Mouse (Mus musculus): ENCODE results near the gene Adamts13. TPM values are rescaled to one million over a fixed set of nuclear protein-coding genes. Genes with fewer than 3 reads are reported as not detected.

Gene Adamts13
- total RNA-seq, 2 experiments from 2014 or later = not detected

DNA sequence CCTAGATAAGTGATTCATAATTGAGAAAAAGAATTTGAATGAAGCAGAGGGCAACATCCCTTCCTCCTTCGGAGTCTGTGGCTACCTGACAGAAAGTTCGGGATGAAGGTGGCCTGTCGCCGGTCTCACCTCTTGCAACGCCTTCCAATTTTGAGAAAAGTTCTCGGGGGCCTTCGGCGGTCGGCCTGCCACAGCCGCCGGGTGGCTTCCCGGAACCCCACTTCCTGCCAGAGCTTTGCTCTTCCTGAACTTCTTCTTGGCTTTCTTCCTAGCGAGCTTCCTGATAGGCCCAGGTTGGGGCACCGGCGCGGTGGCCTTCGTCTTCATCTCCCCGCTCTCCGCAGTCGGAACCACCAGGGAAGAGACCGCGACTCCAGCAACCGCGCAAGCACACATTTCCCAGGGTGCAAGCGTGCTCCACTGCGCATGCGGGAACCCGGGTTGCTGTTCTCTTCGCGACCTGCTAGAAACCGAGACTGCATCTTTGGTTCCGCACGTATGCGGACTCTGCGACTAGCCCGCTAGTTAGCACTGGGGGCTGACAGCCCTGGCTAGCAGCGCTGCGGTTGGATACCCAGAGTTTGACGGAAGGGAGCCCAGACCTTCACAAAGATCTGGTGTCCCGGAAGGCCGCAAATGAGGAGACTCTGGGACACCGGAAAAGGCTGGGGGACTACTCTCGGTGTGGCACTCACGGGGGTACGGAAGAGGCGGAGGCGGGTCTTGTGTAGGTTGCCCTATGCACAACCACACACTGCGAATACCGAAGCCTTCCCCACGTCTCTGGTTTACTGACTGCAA is 9.1 kb upstream of the Adamts13 start, which contains the start of gene Rexo4:
Gene Rexo4, minus strand, starts transcription at position 464 of the 801 bp plus-strand sequence.
- intact Hi-C loops (cut with DNase I; ENCODE audit: low total_unique reads) = no loop called here
- peak; percentile 94 for DNase-seq

DNA sequence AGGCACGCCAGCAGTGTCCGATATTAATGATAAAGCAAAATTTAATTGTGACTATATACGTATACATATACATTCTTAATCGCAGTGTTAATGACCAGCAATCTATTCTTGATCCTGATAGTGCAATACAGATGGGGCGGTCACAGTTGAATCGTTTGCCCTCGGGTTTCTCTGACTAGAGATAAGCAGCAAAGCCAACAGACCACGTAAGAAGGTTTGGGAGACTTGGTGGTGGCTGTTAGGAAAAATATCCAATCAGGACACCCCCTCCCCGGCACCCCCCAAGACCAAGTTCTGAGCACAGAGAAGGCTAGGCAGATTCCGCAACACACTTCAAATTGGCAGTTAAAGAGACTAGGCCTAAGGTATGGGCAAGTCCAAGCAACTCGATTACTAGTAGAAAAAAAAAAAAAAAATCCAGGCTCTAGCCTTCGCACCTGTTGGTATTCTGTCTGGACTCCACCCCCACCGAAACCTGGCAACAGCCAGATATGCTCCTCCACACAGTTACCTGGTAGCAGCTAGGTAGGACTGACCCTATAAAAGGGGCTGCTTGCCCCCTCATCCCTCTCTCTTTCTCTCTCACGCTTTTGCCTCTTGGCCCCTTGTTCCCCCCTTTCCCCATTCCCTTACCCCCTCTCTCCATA is 8.4 kb upstream of the Adamts13 start:
- intact Hi-C loops (cut with DNase I; ENCODE audit: low total_unique reads) = no loop called here
- no peak for DNase-seq

DNA sequence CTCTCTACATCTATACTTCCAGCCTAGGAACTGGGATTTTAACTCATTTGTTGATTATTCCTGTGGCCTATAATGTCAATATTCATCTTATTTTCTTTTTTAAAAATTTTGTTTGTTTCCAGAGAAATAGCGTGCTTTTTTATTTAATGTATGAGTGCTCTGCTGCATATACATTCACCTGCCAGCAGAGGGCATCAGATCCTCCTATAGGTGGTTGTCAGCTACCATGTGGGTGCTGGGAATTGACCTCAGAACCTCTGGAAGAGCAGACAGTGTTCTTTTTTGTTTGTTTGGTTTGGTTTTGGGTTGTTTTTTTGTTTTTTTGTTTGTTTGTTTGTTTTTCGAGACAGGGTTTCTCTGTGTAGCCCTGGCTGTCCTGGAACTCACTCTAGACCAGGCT is 6.0 kb upstream of the Adamts13 start:
- intact Hi-C loops (cut with DNase I; ENCODE audit: low total_unique reads) = no loop called here
- DNase-seq = no peak

DNA sequence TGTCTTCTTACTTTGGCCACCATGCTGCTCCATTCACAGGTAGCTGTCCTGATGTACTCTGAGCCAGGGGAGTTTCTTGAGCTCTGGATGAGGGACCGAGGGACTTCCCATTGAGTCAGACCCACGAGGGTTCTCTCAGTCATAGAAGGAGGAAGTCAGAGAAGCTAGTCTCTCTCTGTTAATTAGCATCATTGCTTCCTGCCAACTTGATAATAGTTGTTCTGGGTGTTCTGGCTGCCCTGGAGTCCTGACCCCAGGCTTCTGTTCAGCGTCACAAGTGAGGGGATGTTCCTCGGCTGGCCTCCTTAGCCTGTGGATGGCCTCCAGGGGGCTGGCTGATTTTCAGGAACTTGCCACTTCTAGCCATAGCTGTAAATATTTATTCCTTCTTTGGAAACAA is 744 bp downstream of the Adamts13 start:
- DNase-seq = no peak
- intact Hi-C loops (cut with DNase I; ENCODE audit: low total_unique reads) = no loop called here

DNA sequence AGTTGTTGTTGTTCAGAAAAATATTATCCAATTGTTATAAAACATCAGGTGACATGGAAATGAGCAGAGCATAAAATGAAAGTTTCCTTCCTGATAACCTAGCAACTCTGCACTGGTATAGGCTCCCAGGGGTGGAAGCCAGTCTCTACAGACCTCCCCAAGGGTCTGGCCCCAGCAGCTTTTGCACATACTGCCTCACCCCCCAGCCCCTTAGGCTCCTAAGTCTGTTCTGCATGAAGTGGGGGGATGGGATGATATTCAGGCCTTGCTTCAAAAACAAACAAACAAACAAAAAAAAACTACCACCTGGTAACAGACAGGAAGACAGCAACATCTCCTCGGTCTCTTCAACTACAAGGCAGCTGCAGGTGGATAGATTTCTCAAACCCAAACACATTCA is 7.1 kb downstream of the Adamts13 start:
- intact Hi-C loops (cut with DNase I; ENCODE audit: low total_unique reads) = no loop called here
- DNase-seq = no peak

DNA sequence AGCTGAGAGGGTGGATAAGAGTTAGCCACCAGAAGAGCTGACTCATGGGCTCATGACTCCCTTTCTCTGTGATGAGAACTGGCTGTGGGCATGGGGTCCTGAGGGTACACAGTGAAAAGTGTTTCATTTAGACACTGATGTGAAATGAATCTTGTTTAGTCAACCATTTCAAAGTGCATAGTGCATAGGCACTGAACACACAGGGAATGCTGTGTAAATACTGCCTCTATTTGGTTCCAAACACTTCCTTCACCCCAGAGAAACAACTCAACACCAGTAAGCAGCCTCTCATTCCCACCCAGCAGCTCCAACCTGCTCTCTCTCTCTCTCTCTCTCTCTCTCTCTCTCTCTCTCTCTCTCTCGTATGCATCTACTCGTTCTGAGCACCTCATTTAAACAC is 11.0 kb downstream of the Adamts13 start:
- DNase-seq = no peak
- intact Hi-C loops (cut with DNase I; ENCODE audit: low total_unique reads) = no loop called here

DNA sequence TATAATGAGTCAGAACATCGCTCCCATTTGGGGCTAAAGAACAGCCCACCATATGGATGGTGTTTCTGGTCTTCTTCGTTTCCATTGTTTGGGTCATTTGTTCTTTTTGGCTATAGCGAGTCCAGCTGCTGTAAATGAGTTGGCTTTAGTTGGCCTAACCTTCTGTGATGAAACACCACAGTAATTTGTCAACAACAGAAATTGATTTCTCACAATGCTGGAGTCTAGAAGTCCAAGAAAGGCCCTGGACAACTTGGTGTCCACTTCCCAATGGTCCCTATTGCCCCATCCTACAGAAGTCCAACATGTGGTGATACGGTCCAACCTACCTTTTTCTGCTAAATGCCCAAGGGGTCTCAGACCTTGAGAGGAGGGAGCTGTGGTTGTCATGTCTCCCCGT is 11.4 kb downstream of the Adamts13 start:
- intact Hi-C loops (cut with DNase I; ENCODE audit: low total_unique reads) = no loop called here
- DNase-seq = no peak

DNA sequence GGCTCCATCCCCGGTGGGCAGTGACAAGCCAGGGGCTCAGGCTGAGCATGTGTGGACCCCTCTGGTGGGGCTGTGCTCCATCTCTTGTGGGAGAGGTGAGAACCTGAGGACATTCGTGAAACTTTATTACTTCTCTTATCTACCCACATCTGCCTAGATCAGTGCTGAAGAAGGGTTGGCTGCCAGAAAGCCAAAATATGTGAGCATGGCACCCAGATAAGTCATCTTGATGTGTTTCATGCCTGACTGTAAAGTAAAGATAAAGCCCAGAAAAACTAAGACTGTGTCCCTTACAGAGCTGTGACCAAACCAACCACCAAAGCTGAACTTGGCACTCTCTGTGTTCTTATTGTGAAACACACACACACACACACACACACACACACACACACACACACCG is 20.7 kb downstream of the Adamts13 start:
- intact Hi-C loops (cut with DNase I; ENCODE audit: low total_unique reads) = no loop called here
- no peak for DNase-seq

DNA sequence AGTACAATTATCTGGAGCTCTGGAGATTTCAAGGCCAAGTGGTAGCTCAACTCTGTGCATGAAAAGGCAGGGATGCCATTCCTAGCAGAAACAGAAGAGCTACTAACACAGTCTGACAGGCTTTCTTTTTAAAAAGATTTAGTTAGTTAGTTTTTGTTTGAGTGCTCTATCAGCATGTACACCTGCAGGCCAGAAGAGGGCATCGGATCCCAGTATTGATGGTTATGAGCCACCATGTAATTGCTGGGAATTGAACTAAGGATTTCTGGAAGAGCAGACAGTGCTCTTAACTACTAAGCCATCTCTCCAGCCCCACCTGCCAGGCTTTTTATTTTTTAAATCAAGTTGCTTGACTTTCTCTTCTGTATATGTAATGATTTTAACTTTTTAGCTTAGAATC is 24.3 kb downstream of the Adamts13 start:
- no peak for DNase-seq

DNA sequence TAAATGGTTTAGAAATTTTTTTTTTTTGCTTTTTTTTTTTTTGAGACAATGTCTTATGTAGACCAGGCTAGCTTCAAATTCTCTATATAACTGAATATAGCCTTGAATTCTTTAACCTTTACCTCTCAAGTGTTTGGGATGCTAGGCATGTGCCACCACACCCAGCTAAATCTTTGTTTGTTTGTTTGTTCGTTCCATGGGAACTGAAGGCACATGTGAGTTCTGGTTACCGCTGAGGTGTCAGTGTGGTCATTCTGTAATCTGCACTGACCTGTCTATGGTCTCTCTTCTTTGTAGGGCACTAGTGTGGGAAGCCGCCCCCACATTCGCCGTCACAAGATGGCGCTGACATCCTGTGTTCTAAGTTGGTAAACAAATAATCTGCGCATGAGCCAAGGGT is 24.8 kb downstream of the Adamts13 start:
- intact Hi-C loops (cut with DNase I; ENCODE audit: low total_unique reads) = no loop called here
- DNase-seq = no peak

More for the DNA sequence above, 24.3 kb downstream of the Adamts13 start:
- intact Hi-C loops (cut with DNase I; ENCODE audit: low total_unique reads) = no loop called here

DNA sequence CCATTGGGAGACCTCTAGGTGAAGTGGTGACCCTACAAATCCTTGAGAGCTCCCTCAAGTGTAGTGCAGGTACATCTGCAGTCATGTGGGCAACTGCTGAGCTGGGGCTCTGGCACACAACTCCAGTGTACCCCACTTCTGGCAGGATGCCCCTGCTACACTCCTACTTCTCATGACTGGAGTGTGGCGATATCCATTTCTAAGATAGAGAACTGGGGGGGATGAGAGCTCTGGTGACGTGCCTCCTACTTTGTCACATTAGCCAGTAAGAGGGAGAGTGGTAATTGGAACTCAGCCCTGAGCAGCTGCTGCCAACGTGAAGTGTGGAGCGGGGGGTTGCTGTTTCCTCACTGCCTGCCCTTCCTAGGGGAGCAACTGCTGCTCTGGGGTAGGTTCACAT is 33.0 kb downstream of the Adamts13 start:
- intact Hi-C loops (cut with DNase I; ENCODE audit: low total_unique reads) = no loop called here

DNA sequence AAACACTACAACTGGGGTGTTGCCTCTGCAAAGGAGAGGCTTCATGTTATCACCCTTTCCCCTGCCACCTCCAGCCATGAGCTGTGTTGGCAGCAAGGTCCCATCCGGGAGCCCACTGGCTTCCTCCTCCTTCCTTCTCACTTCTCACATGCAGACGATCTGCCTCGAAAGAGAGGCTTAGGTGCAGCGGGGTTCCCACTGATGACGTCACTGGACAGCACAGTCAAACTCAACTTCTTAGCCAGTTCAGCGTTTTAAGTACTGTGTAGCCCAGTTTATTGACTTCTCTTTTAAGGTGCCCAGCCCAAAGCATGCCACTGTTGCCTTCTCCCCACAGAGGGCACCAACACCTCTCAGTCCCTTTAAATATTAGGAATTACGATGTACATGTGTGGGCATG is 34.5 kb downstream of the Adamts13 start:
- no peak for DNase-seq
- intact Hi-C loops (cut with DNase I; ENCODE audit: low total_unique reads) = no loop called here

More for the DNA sequence above, 33.0 kb downstream of the Adamts13 start:
- no peak for DNase-seq

DNA sequence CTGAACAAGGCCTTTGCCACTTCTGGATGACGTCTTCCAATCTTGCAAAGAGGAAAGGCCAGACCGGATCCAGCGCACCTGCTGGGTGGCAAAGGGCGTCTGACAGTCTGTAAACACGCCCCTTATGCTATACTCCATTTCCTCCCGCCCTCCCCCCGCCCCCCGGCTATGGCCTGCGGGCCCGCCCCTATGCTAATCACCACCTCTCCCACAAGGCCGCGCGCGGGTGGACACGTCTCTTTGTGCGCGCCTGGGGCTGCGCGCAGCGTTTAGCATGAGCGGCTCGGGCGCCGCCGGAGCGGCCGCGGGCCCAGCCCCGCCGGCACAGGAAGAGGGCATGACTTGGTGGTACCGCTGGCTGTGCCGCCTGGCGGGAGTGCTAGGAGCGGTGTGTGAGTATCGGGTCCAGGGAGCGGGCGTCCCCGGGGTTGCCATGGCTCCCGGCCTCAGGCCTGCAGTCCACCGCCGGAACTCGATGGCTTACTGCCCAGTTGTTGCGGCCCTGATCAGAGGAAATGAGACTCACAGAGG is 36.6 kb downstream of the Adamts13 start, which contains the start of gene Cacfd1:
Gene Cacfd1, plus strand, starts transcription at position 213 of the 531 bp plus-strand sequence.
- intact Hi-C loops (cut with DNase I; ENCODE audit: low total_unique reads) = loop anchor here (10.0 kb wide), 1 partner anchor 75 kb away; the partner anchor contains the start of genes Stkld1 and Surf4
- peak; percentile 87 for DNase-seq

DNA sequence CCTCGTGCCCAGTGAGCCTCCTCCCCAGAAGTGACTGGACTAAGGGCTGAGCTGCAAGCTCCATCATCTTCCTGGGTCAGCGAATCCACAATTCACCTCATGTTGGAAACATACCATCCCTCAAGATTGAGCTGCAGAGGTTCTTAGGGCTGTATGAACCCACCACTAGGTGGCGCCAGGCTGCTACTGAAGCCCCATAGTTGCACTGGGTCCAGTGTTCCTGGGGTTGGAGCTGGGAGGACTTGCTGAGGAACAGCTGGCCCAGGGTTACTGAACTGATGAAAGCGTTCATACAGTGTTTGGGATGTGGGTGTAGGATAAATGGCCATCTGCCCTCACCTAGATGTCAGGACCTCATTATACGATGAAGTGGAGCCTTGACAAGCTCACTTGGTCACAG is 44.6 kb downstream of the Adamts13 start:
- DNase-seq = peak; percentile 78
- intact Hi-C loops (cut with DNase I; ENCODE audit: low total_unique reads) = loop anchor here (10.0 kb wide), 1 partner anchor 83 kb away; the partner anchor contains the start of genes Stkld1 and Surf4

DNA sequence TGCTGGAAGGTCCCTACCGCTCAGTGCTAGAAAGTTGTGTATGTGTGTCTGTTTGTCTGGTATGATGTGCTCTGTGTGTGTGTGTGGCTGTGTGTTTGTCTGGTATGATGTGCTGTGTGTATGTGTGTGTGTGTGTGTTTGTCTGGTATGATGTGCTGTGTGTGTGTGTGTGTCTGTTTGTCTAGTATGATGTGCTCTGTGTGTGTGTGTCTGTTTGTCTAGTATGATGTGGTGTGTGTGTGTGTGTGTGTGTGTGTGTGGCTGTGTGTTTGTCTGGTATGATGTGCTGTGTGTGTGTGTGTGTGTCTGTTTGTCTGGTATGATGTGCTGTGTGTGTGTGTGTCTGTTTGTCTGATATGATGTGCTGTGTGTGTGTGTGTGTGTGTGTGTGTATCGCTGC is 46.3 kb downstream of the Adamts13 start:
- intact Hi-C loops (cut with DNase I; ENCODE audit: low total_unique reads) = loop anchor here (10.0 kb wide), 1 partner anchor 85 kb away; the partner anchor contains the start of genes Stkld1 and Surf4
- DNase-seq = no peak

DNA sequence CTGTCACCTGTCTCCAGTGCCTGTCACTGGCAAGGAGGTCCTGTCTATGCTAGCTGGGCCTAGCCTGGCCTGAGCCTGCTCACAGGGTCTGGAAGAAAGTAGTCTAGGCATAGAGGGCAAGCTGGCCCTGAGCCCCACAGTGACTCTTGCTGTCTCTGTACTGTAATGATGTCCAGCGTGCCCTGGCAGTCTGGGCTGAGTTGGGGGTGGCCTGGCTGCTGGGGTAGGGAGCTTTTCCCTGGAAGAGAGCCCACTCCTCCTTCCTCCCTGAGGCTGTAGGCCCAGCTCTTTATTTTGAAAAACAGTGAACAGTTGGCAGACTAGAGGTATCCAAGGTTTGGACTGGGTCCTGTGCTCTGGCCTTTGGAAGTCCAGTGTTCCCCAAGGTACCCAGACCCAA is 47.9 kb downstream of the Adamts13 start:
- no peak for DNase-seq
- intact Hi-C loops (cut with DNase I; ENCODE audit: low total_unique reads) = no loop called here

DNA sequence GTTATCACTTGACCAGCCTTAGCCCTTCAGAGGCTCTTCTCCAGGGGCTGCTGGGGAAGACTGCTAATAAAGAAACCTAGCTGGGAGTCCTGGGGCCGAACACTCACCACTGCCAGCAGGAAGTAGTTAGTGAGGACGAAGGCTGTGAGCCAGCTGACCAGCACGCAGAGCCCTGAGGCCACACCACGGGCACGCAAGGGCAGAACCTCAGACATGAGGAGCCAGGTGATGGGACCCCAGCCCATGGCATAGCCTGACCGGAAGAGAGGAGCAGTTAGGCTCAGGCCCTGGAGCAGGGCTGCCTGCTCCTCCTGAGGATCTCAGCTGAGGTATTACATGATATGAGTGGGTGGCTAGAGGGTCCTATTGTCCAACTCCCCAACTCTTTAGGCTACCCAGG is 49.4 kb downstream of the Adamts13 start:
- intact Hi-C loops (cut with DNase I; ENCODE audit: low total_unique reads) = no loop called here

DNA sequence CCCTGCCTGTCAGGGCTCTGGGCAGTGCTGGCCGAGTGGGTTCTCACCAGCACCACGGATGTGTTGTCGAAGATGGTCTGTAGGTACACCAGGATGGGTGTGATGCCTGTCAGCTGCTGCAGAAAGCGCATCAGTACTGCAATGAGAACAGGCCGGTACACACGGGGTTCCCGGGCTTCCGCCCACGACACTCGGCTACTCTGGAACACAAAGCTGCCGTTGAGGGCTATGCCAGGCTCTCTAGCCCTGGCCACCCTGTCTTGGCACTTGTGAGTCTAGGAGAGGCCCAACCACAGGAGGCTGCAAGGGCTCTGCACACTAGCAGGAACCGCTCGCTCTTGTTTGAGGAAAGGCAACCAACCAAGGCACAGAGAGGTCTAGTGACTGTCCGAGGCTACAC is 50.9 kb downstream of the Adamts13 start:
- DNase-seq = no peak
- intact Hi-C loops (cut with DNase I; ENCODE audit: low total_unique reads) = no loop called here

More for the DNA sequence above, 49.4 kb downstream of the Adamts13 start:
- no peak for DNase-seq

DNA sequence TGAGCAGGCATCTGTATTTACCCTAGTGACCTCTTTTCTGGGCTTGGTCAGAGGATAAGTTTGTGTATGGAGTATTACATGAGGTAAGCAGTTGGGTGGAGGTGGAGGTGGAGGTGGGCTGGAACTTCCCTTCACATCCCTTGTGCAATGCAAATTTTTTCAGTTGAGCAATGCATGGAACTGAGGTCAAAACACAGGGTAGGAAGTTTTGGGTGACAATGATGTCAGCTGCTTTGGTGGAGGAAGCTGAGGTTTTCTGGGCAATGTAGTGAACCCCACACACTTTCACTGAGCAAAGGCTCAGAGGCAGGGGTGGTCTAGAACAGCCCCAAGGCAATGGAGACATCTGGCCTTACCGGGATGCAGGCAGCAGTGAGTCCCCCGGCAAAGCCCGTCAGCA is 52.3 kb downstream of the Adamts13 start:
- intact Hi-C loops (cut with DNase I; ENCODE audit: low total_unique reads) = no loop called here
- DNase-seq = no peak

DNA sequence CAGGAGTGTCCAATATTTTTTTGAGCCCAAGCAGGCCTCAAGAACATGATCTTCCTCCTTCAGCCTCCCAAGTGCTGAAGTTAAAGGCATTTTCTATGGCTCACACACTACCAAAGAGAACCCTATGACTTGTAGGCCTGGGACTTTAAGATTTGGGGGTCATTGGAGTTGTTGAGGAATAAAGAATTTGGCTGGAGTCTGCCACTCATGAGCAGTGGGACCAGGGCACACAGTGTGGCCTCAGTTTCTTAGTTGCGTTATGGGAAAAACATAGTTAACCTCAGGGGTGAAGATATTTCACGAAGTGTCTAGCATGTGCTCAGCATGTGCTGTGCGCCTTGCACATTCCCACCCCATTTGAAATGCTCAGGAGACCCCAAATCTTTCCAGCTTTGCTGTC is 53.1 kb downstream of the Adamts13 start:
- DNase-seq = no peak
- intact Hi-C loops (cut with DNase I; ENCODE audit: low total_unique reads) = no loop called here

Measured in gastrocnemius, postnatal 14 days (tissue).